Mouse (Mus musculus): ENCODE measurements around the gene St5.

GRCm38 (mm10) chr7:109641963-109642362, 61.4 kb downstream of the St5 start:
- TF ChIP-seq CTCF (IDR thresholded peaks at IDR 0.05) (no peak), EP300 (IDR thresholded peaks at IDR 0.05) (no peak)
